Mouse (Mus musculus): ENCODE data around the gene Csf3r.

- TF ChIP-seq CTCF (IDR thresholded peaks at IDR 0.05; ENCODE audit: insufficient read depth, low read length) (no peak), POLR2A (IDR thresholded peaks at IDR 0.05; ENCODE audit: borderline replicate concordance, extremely low read depth, low read depth, low read length) (0 out of 2 replicates have a peak, but pooled peaks have one; percentile 22)
Observed at GRCm38 (mm10) chr4:126058134-126058996, 34.0 kb downstream of the Csf3r start, which contains the start of gene Oscp1.

Data from lung, adult 2 months (tissue).